Mouse (Mus musculus) CH12.LX (cell line): ENCODE data around the gene Acot2. TPM values are rescaled to one million over a fixed set of nuclear protein-coding genes. Genes with fewer than 3 reads are reported as not detected.
"Not testable (repeated sequence)": the region's sequence is repeated elsewhere in the genome, so short reads cannot be mapped to it uniquely, and the experiment has no call there.

Experiments
- DNase-seq: peaks from one replicate; pipeline ENCODE4 v3.0.0-alpha.2; 2013; ENCODE audit errors: extremely low read depth
- H3K27ac ChIP-seq: 2 replicates; pipeline ENCODE4 v1.5.1; 2012; ENCODE audit warnings: low read depth, mild to moderate bottlenecking, control low read depth, moderate library complexity; ENCODE audit not compliant: insufficient read depth
- H3K27me3 ChIP-seq: replicated peaks from 2 replicates; pipeline ENCODE3; 2012; ENCODE audit warnings: inconsistent platforms
- H3K36me3 ChIP-seq, 2 experiments: replicated peaks in 1 of 2; 2 replicates each; pipeline versions ENCODE3 to v1.6.1; 2012; ENCODE audit warnings: inconsistent platforms in 1 of 2, low read length in 1 of 2, mild to moderate bottlenecking in 1 of 2, mixed read lengths in 1 of 2, moderate library complexity in 1 of 2; ENCODE audit not compliant: control insufficient read depth in 1 of 2, insufficient read depth in 1 of 2
- H3K4me1 ChIP-seq, 2 experiments: 2 replicates each; pipeline ENCODE4 v1.6.1; 2012; ENCODE audit warnings: inconsistent platforms in 1 of 2, moderate library complexity in 1 of 2; ENCODE audit not compliant: insufficient read depth in 2 of 2, control insufficient read depth in 1 of 2
- H3K4me2 ChIP-seq: 2 replicates; pipeline ENCODE4 v1.6.1; 2012; ENCODE audit warnings: low read depth, mild to moderate bottlenecking, control low read depth; ENCODE audit not compliant: poor library complexity, insufficient read depth, severe bottlenecking
- H3K4me3 ChIP-seq, 3 experiments: fragments of 150-350 bp in 1 of 3; sonication (generic) in 1 of 3; replicated peaks in 1 of 3; 2 replicates each; pipeline versions ENCODE3 to v1.5.1; 2011 to 2012; ENCODE audit warnings: low read depth in 2 of 3, low read length in 2 of 3, mild to moderate bottlenecking in 2 of 3, moderate library complexity in 2 of 3, control low read depth in 1 of 3, improper control_type of control experiment in 1 of 3, inconsistent platforms in 1 of 3, mixed read lengths in 1 of 3; ENCODE audit not compliant: poor library complexity in 1 of 3
- H3K79me2 ChIP-seq: replicated peaks from 2 replicates; pipeline ENCODE4 v1.6.1; 2012; ENCODE audit warnings: mild to moderate bottlenecking, moderate library complexity; ENCODE audit not compliant: control insufficient read depth, poor library complexity, insufficient read depth, severe bottlenecking; ENCODE audit errors: extremely low read depth
- H3K9ac ChIP-seq: 2 replicates; pipeline ENCODE4 v1.6.1; 2012; ENCODE audit warnings: low read depth, mild to moderate bottlenecking, control low read depth, moderate library complexity; ENCODE audit not compliant: insufficient read depth
- H3K9me3 ChIP-seq: replicated peaks from 2 replicates; pipeline ENCODE3; 2012; ENCODE audit warnings: low read length, inconsistent platforms, mixed read lengths
- BHLHE40 ChIP-seq: IDR thresholded peaks from 2 replicates; pipeline ENCODE4 v1.6.1; 2011; ENCODE audit warnings: mild to moderate bottlenecking, low read depth, low read length, improper control_type of control experiment
- CHD2 ChIP-seq: IDR thresholded peaks from 2 replicates; pipeline ENCODE4 v1.6.1; 2011; ENCODE audit warnings: low read length, improper control_type of control experiment
- E2F4 ChIP-seq: IDR thresholded peaks from 2 replicates; pipeline ENCODE4 v1.6.1; 2011; ENCODE audit warnings: low read depth, low read length, improper control_type of control experiment; ENCODE audit not compliant: insufficient replicate concordance
- ETS1 ChIP-seq: conservative IDR thresholded peaks from 2 replicates; pipeline ENCODE4 v1.6.1; 2012; ENCODE audit warnings: low read depth, mild to moderate bottlenecking, inconsistent platforms, low read length, improper control_type of control experiment, moderate library complexity
- JUN ChIP-seq: IDR thresholded peaks from 2 replicates; pipeline ENCODE4 v1.6.1; 2011; ENCODE audit warnings: low read depth, mild to moderate bottlenecking, low read length, improper control_type of control experiment, moderate library complexity; ENCODE audit not compliant: insufficient read depth
- JUND ChIP-seq: conservative IDR thresholded peaks from 2 replicates; pipeline ENCODE4 v1.6.1; 2011; ENCODE audit warnings: low read depth, low read length, improper control_type of control experiment
- MAFK ChIP-seq: IDR thresholded peaks from 2 replicates; pipeline ENCODE4 v1.6.1; 2011; ENCODE audit warnings: low read length, improper control_type of control experiment; ENCODE audit not compliant: insufficient replicate concordance
- MXI1 ChIP-seq: IDR thresholded peaks from 2 replicates; pipeline ENCODE4 v1.6.1; 2011; ENCODE audit warnings: mild to moderate bottlenecking, low read depth, low read length, improper control_type of control experiment
- PAX5 ChIP-seq: IDR thresholded peaks from 2 replicates; pipeline ENCODE4 v1.6.1; 2012; ENCODE audit warnings: low read length, inconsistent platforms, mixed read lengths
- POLR2AphosphoS2 ChIP-seq: IDR thresholded peaks from 2 replicates; pipeline ENCODE4 v1.6.1; 2011; ENCODE audit warnings: low read depth, low read length, improper control_type of control experiment
- USF1 ChIP-seq: IDR thresholded peaks from 2 replicates; pipeline ENCODE4 v1.6.1; 2014; ENCODE audit warnings: low read depth, mild to moderate bottlenecking, inconsistent platforms, low read length, improper control_type of control experiment
- USF2 ChIP-seq: conservative IDR thresholded peaks from 2 replicates; pipeline ENCODE4 v1.6.1; 2011; ENCODE audit warnings: low read depth, low read length, improper control_type of control experiment
- ZKSCAN1 ChIP-seq: IDR thresholded peaks from 2 replicates; pipeline ENCODE4 v1.6.1; 2012; ENCODE audit warnings: low read depth, inconsistent platforms, low read length, improper control_type of control experiment, borderline replicate concordance
- ZMIZ1 ChIP-seq: IDR thresholded peaks from 2 replicates; pipeline ENCODE4 v1.6.1; 2012; ENCODE audit warnings: low read depth, mild to moderate bottlenecking, inconsistent platforms, low read length, improper control_type of control experiment
- dilution Hi-C: fragments of 300-500 bp; cut with MboI; formaldehyde crosslinking; loops from 2 replicates; pipeline ENCODE4 v1.14.3; 2020; ENCODE audit warnings: low sequenced_read_pairs; ENCODE audit not compliant: extremely low pct_unique_long_range_greater_than_20kb, extremely low pct_ligation_motif_present
- in situ Hi-C: fragments of 300-500 bp; cut with MboI; formaldehyde crosslinking; loops from 3 replicates; pipeline ENCODE4 v1.14.3; 2019; ENCODE audit warnings: low sequenced_read_pairs, low pct_ligation_motif_present, low pct_unique_long_range_greater_than_20kb, mixed read lengths
- polyA plus RNA-seq: library from polyadenylated mRNA; unstranded; fragments of >175 nt; gene quantifications from 2 replicates; pipeline ENCODE4 v1.2.1, GENCODE M21; 2012; ENCODE audit warnings: low read depth; ENCODE audit not compliant: insufficient read length
- total RNA-seq, 2 experiments: library from RNA; depleted of rRNA; stranded (reverse); fragments of 300-350 nt in 1 of 2; fragments of >200 nt in 1 of 2; gene quantifications; 2 replicates each; pipeline ENCODE4 v1.2.3; 2012 to 2014

Acot2 gene
- total and polyA plus RNA-seq, 3 experiments: 6.6 to 13.2 (median 9.7) TPM

DNA sequence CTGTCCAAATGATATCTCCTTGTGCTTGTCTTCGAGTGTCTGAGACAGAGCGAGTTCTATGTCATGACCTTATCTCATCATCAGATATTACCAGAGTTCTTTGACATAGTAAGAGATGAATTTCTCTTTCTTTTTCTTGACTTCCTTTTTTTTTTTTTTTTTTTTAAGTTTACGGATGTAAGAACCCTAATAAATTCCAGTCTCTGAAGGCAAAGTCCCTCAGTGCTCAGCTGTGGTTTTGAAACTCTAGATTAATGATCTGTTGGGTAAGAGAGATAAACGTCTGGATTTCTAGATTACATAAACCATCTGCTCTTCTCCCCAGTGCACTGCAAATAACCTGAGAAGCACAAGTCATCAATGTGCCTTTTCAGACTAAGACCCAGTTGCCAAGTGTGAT, 46.4 kb downstream of the Acot2 start:
- dilution Hi-C loops (no loop called here), in situ Hi-C loops (no loop called here)
- H3K9ac ChIP-seq: no peak overlapping the region
- H3K27me3 ChIP-seq: no peaks in the 10 kb centered on the region
- no peak for DNase-seq
- TF ChIP-seq MXI1 (no peak), USF2 (no peak), JUN (no peak), BHLHE40 (no peak), CHD2 (no peak), ZKSCAN1 (no peak)
- H3K4me2 ChIP-seq: no peak overlapping the region
- H3K36me3 ChIP-seq: no peaks in the 10 kb centered on the region
- peaks cover 3% of the 10 kb centered on the region for H3K9me3 ChIP-seq
- no peak overlapping the region for H3K4me3 ChIP-seq
- no peaks in the 10 kb centered on the region for H3K79me2 ChIP-seq
- no peak overlapping the region for H3K27ac ChIP-seq
- H3K4me1 ChIP-seq: peaks cover 0 to 6% of the 10 kb centered on the region in 2 experiments; a peak in 1 of 4 replicates

DNA sequence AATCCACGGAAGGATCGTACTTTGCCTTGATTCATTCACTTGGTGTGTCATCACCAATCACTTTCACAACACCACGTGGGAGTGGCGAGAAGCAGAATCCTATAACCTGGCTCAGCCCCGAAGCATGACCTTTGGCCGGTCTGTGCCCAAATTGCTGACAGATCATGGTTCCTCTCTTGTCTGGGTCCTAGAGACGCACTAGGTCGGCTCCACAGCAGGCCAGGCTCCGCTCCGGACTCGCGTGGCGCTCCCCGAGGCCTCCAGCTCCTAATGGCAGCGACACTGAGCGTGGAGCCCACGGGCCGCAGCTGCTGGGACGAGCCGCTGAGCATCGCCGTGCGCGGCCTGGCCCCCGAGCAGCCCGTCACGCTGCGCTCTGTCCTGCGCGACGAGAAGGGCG, 50.6 kb downstream of the Acot2 start, which contains the start of gene Acot4:
Acot4 (plus strand) TSS at position 139 of the 400 bp plus-strand sequence.
- H3K4me3 ChIP-seq, H3K27me3 ChIP-seq, H3K9me3 ChIP-seq, DNase-seq, H3K79me2 ChIP-seq, H3K36me3 ChIP-seq, H3K9ac ChIP-seq, H3K4me2 ChIP-seq, H3K4me1 ChIP-seq, in situ Hi-C loops, dilution Hi-C loops, H3K27ac ChIP-seq: not testable (repeated sequence)

DNA sequence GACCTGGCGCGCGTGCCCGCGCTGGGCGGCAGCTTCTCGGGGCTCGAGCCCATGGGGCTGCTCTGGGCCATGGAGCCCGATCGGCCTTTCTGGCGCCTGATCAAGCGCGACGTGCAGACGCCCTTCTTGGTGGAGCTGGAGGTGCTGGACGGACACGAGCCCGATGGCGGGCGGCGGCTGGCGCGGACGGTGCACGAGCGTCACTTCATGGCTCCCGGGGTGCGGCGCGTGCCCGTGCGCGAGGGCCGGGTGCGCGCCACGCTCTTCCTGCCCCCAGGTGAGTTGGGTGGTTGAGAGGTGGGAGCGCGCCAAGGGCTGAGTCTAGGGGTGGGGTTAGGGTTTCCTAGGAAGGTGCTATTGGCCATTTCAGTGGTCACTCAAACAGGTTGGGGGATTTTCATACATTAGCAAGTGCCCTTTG, 51.0 kb downstream of the Acot2 start, which contains the start of gene Gm49366:
Gm49366 (plus strand) TSS at position 245 of the 421 bp plus-strand sequence.
- in situ Hi-C loops, H3K79me2 ChIP-seq, H3K27ac ChIP-seq, H3K4me1 ChIP-seq, DNase-seq, H3K36me3 ChIP-seq, H3K27me3 ChIP-seq, H3K4me3 ChIP-seq, H3K9ac ChIP-seq, H3K4me2 ChIP-seq, H3K9me3 ChIP-seq, dilution Hi-C loops: not testable (repeated sequence)

DNA sequence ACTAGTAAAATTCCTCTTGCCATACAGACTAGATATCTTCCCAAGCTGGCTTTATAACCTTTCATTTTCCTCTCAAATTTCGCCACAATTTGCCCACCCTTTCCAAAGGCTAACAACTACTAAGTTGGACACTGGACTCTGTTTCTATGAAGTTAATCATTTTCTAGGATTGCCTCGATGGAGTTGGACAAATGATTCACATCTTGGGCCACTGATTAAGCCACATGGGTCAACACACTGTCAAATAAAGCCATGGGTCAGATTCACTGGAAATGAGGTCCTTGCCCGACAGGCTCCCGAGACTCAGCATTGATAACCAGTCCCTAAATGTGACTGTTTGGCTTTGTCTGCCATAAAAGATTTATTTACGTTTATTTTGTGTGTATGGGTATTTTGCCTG, 54.6 kb downstream of the Acot2 start:
- no peaks in the 10 kb centered on the region for H3K36me3 ChIP-seq
- no peaks in the 10 kb centered on the region for H3K27me3 ChIP-seq
- DNase-seq: no peak
- H3K9me3 ChIP-seq: peaks cover 5% of the 10 kb centered on the region
- H3K4me3 ChIP-seq: no peak overlapping the region
- H3K4me1 ChIP-seq: no peaks in the 10 kb centered on the region
- no peaks in the 10 kb centered on the region for H3K79me2 ChIP-seq
- dilution Hi-C loops: no loop called here
- in situ Hi-C loops: no loop called here
- no peak overlapping the region for H3K4me2 ChIP-seq
- no peak for TF ChIP-seq MAFK
- TF ChIP-seq JUND: no peak
- TF ChIP-seq E2F4: no peak
- no peak for TF ChIP-seq USF1
- no peak for TF ChIP-seq ZMIZ1
- TF ChIP-seq POLR2AphosphoS2: no peak
- TF ChIP-seq ETS1: no peak
- TF ChIP-seq PAX5: no peak
- TF ChIP-seq, all 38 proteins: peak for 0
- no peak overlapping the region for H3K27ac ChIP-seq
- H3K9ac ChIP-seq: no peak overlapping the region
